Mouse (Mus musculus) adrenal gland, adult 2 months (tissue): ENCODE measurements at regions not wholly inside any gene's neighbourhood (a gene's known extent, or its start where the extent isn't known, plus 50 kb on each side); places are given as distances from the start of the nearest gene placed in this dataset.

Experiments used
- DNase-seq: peaks from one replicate; pipeline ENCODE4 v3.0.0; 2021

DNA sequence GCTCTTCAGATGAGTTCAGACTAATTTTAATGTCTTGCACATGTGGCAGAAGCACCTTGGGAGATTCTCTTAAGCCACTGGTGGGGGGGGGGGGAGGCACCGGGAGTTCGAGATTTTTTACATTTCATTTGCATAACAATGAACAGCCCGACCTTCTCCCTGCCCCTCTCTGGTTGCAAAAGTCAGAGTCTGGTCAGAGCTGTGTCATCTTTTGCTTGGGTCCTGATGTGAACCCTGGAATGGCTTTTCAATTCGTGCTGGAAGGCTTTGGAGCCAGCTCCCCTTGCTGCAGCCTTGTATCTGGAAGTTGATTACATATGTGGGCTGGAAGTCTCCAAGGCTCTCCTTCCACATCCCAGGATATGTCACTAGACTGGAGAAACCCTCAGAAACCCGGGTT lies 365.7 kb upstream of the Tbx3 start:
- DNase-seq: no peak

DNA sequence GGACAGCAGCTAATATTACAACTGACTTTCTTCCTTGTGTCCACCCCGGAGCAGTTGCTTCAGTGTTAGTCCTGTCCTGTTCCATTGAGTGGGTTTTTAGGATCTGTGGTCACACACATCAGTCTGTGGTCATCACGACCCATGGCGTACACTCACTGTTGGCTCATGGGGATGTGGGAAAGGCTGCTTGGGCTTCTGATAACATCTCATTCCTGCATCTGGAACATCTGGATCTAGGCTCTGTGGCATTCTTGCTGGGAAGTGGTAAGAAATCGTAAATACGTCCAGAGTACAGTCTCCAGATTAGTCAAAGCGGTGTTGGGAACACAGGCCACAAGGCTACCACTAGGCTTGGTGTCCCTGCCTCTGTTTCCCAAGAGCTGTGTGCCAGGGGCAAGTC lies 362.7 kb upstream of the Tbx3 start:
- DNase-seq: no peak

DNA sequence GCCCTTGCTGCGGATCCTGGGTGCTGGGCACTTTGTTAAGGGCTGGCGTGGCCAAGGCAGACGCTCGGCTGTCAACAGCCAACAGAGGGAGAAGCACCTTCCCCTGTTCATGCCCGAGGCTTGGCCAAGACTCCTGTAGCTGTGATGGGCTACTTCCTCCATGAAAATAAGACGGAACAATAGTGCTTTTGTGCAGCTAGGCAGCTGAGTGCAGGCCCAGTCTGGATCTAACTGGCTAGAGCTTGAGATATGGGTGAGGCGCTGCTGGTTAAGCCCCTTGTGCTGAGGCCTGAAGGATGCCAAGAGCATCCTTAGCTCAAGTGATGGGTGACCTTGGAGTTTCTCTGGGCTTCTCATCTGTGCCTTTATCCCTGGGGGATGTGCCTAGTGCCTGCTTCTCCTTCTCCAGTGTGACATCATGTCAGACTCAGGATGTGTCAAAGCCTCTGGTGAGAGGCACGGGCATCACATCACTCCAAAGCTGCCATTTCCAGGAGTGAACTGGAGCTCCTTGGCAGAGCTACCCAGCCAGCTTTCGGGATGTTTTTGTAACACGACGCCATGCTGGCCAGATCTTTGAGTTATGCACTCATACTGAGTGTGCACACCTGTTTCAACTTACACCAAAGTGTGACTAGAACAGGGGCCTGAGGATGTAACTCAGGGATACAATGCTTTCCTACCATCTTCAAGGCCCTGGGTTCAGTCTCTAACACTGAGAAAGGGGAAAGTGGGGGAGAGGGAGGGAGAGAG lies 360.1 kb upstream of the Tbx3 start:
- DNase-seq: no peak

DNA sequence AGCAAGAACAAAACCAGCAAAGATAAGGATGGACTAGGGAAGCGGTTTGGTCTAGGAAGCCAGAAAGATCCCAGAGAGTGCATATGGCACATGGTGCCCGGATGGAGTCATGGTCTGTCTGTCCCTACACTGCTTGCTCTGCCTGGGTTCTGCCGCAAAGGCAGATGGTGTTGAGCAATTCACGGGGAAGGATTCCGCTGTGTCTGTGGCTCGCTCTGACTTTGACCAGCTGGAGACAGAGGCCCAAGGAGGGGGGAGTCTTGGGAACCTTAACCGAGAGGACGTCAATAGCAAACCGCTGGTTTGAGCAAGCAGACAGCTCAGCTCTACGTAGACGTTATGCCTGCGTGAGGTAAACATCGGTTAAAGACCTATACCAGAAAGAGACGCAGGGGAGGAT lies 357.7 kb upstream of the Tbx3 start:
- DNase-seq: no peak

DNA sequence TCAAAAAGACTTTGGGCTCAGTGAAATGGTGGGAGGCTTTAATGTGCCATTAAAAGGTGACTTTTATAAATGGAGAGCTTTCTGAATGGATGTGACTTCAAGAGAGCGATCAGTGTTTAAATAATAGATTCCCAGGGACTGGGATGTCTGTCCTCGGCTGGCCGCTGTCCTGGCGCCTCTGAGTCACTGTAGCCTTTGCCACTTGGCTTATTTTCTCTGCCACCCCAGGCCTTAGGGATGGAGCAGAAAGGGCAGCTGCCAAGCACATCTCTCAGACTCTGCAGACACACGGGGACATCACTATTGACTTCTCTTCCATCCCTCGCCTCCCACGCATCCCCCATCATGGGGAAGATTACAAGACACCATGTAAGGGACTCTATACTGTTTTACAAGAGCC lies 355.3 kb upstream of the Tbx3 start:
- peak; percentile 83 for DNase-seq

DNA sequence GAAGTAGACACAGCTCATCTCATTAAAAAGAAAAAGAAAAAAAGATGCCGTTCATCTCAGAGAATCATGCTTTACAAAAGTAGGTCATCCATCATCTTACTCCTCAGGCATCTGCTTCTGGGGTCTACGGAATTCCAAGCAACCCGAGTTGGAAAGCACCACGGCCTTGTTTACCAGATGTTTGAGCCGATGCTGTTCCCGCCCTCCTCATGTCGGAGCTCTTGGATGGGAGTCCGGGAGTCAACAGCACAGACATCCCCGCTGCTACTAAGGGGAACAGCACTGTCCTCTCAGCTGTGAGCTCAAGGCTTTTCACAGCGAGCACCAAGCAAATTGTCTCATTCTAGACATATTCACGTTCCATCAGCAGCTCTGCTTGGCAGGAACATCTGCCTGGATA lies 352.9 kb upstream of the Tbx3 start:
- DNase-seq: no peak

DNA sequence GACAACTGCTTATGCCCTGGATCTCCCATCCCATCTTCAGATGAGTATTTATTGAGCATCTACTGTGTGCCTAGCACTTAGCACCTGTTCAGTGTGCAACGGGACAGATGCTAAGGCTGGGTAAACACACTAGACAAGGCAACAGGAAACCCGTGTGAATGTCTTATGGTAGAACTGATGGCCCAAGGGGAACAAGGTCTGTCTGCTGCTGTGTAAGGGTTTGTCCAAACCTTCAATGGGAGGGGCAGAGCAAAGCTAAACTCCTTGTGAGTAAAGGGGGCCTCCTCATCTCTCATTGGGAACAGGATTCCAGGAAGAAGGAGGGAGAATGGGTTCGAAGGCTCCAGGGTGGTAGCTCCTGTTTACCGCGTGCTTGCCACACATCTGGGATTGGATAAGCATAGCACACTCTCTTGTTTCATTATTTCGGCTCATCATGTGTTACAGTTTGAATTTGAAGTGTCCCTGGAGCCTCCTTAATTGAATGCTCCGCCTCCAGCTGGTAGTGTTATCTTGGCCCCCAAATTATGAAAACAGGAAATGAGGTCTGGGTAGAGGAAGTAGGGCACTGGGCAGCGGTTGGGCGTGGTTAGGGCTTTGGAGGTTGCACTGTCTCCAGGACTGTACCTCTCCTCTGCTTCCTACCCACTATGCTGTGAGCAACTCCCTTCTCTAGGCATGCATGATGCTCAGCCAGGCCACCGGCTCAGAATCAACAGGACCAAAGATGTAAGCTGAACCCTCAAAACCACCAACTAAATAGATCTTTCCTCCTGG lies 348.9 kb upstream of the Tbx3 start:
- DNase-seq: no peak

GRCm38 (mm10) chr5:119322411-119322810 lies 348.1 kb upstream of the Tbx3 start:
- no peak for DNase-seq

DNA sequence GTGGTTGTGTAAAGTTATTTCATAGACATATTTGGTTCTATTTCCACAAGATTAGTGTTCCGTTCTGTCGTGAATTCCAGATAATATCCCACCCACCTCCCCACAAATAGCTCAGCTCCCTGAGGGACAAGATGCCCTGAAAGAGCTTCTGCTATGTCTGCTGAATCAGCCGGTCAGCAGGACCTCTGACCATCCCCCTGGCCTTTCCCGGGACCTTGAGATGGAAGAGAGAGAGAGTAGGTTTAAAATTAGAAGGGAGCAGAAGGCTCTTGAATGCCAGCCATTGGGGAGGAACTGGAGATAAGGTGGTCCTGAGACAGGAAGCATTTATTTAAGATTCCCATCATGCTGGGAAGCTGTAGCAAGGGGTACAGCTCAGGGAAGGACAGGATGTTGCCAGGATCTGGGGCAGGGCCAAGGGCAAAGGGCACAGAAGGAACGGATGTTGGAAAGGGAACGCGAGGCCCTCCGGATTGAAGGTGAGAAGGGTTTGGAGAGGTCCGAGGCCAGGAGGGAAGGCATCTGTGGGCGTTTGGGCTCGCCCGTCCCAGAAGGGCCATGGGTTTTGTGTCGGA lies 344.7 kb upstream of the Tbx3 start:
- peak; percentile 75 for DNase-seq

GRCm38 (mm10) chr5:119326895-119327294 lies 343.6 kb upstream of the Tbx3 start:
- DNase-seq: peak; percentile 54

- no peak for DNase-seq
Observed at GRCm38 (mm10) chr5:119328971-119329370, 341.5 kb upstream of the Tbx3 start.

- peak; percentile 93 for DNase-seq
Observed at GRCm38 (mm10) chr5:119329371-119329770, 341.1 kb upstream of the Tbx3 start.

- DNase-seq: peak; percentile 56
Observed at GRCm38 (mm10) chr5:119329860-119330259, 340.6 kb upstream of the Tbx3 start.

GRCm38 (mm10) chr5:119331461-119331860 lies 339.0 kb upstream of the Tbx3 start:
- DNase-seq: peak; percentile 96

DNA sequence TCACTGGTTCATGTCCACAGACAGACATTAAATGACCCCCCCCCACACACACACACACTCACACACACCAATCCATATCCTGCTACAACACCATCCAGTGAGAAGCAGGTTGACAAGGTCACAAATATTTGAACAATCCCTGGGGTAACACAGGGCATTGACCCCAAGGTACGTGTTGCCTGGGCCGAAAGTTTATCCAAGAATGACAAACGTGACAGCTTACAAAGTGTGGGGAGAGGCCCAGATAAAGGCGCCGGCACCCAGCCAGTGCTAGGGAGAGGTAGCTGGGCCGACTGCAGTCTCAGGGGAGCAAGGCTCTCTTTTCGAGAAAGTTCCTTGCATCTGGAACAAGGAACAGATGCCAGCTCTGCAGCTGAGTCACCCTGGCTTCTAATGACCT lies 337.8 kb upstream of the Tbx3 start:
- DNase-seq: peak; percentile 83

- DNase-seq: no peak
Observed at GRCm38 (mm10) chr5:119335211-119335610, 335.3 kb upstream of the Tbx3 start.

DNA sequence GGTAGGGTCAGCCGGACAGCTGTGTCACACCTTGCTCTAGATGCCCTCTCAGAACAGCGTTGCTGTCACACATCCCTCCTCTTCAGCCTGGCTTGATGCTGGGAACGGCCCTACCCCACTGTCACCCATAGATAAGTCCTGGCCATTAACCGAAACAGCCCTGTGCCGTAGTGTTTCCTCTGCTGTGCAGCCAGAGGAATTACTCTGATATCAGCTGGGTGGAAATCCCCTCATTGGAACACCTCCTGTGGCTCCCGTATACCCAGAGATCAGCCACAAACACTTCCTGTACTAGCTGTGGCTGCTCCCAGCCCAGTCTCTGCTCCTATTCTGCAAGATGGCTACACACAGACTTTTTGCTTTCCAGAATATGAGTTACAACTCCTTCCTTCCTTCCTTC lies 334.5 kb upstream of the Tbx3 start:
- DNase-seq: no peak

- DNase-seq: peak; percentile 30
Observed at GRCm38 (mm10) chr5:119337739-119338138, 332.7 kb upstream of the Tbx3 start.

DNA sequence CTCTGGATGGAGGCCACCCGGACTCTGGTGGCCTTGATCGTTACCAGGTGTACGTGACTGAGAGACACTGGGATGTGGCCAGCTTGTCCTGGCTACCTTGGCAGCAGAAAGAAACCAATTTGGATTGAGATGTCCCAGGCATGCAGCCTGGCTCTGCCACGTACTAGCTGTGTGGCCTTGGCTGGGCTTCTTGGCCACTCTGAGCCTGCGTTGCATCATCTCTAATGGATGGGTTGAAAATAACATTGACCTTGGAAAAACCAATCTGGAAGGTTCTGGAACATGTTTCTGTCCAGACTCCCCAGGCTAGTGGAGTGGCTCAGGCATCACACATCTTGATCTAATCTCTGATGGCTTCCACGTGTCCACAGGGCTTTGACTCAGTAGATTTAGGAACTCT lies 331.8 kb upstream of the Tbx3 start:
- peak; percentile 79 for DNase-seq

DNA sequence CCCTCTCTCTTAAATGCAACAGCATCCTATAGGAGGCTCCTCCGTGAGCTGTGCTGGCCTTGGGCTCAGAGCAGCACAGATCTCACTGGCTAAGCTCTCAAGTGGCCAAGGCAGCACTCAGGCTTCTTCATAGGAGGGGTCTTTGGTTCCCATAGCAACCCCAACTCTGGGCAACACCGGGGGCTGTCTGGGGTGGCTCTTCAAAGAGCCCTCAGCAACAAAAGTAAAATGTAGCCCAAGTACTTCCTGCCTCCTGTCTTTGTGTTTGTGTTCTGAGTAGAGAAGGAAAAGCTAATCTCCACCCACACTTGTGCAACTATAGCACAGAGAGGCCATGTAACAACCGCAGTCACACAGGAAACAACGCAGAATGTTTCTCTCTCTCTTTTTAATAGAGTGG lies 322.2 kb upstream of the Tbx3 start:
- no peak for DNase-seq

DNA sequence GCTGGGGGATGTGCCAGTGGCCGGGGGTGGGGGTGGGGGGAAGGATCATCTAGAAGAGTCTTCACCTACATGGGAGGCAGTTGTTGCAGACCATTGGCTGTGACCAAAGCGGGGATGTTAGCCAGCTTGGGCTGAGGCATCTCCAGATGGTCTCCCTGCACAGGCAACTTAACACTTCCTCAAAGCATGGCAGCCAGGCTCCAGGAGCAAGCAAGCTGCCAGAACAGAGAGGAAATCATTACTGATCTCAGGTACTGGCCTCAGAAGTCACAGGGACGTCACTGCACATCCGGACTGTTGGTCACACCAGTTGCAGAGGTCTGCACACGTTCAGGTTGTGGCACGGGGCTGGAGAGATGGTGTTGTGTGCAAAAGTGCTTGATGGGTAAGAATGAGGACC lies 321.1 kb upstream of the Tbx3 start:
- DNase-seq: no peak

DNA sequence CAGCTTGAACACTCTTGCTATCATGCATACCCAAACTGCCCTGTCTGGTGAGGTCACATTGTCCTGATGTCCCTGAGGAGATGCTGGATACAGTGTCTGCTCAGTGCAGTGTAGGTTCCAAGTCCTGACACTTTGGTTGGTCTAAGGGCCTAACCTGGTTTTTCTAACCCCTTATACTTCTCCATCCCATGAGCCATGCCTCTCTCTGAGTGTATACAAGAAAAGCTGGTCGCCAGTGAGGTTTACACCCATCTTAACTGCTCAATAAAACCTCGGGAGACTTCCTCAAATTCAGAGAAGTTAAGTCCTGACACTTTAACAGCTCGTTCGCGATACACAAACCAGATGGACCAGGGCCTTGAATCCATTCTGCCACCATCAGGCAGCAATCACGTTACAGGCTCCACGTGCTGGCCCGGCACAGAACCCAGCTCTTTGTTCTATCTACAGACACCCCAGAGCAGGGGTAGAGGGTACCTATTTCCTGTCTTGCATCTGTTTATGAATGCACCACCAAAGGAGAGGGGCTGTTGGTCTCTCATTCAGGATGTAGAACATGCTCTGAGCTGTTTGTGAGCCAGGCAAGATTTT lies 320.0 kb upstream of the Tbx3 start:
- DNase-seq: no peak

- DNase-seq: no peak
Observed at GRCm38 (mm10) chr5:119355471-119355870, 315.0 kb upstream of the Tbx3 start.
